Mouse (Mus musculus) skeletal muscle tissue, adult 2 months (tissue): Measurements from ENCODE around the gene Swap70.
"Not testable (repeated sequence)": the region's sequence is repeated elsewhere in the genome, so short reads cannot be mapped to it uniquely, and the experiment has no call there.

Experiments
- DNase-seq: peaks from one replicate; pipeline ENCODE4 v3.0.0-alpha.2; 2012; ENCODE audit warnings: low read depth, low spot score

Swap70 gene

GRCm38 (mm10) chr7:110221586-110222481 lies at the start of gene Swap70:
Gene Swap70, plus strand, starts transcription at chr7:110221711.
- DNase-seq: peak; percentile 87

- no peak for DNase-seq
Measured at GRCm38 (mm10) chr7:110179208-110179607, 42.3 kb upstream of the Swap70 start.

GRCm38 (mm10) chr7:110180613-110181012 lies 40.9 kb upstream of the Swap70 start:
- DNase-seq: peak; percentile 43

GRCm38 (mm10) chr7:110181446-110181845 lies 40.1 kb upstream of the Swap70 start:
- DNase-seq: no peak

GRCm38 (mm10) chr7:110184608-110185007 lies 36.9 kb upstream of the Swap70 start:
- DNase-seq: no peak

GRCm38 (mm10) chr7:110189951-110190350 lies 31.6 kb upstream of the Swap70 start:
- DNase-seq: peak; percentile 12

GRCm38 (mm10) chr7:110193186-110193585 lies 28.3 kb upstream of the Swap70 start:
- no peak for DNase-seq

GRCm38 (mm10) chr7:110197176-110197575 lies 24.3 kb upstream of the Swap70 start:
- no peak for DNase-seq

GRCm38 (mm10) chr7:110201933-110202332 lies 19.6 kb upstream of the Swap70 start:
- no peak for DNase-seq

GRCm38 (mm10) chr7:110204208-110204607 lies 17.3 kb upstream of the Swap70 start:
- DNase-seq: no peak

- no peak for DNase-seq
Measured at GRCm38 (mm10) chr7:110208341-110208740, 13.2 kb upstream of the Swap70 start.

GRCm38 (mm10) chr7:110209422-110209821 lies 12.1 kb upstream of the Swap70 start:
- DNase-seq: no peak

- no peak for DNase-seq
Measured at GRCm38 (mm10) chr7:110211025-110211424, 10.5 kb upstream of the Swap70 start.

GRCm38 (mm10) chr7:110214882-110215281 lies 6.6 kb upstream of the Swap70 start:
- no peak for DNase-seq

- no peak for DNase-seq
Measured at GRCm38 (mm10) chr7:110221051-110221585, 393 bp upstream of the Swap70 start.

- no peak for DNase-seq
Measured at GRCm38 (mm10) chr7:110222583-110223182, 1.2 kb downstream of the Swap70 start.

- DNase-seq: peak; percentile 68
Measured at GRCm38 (mm10) chr7:110223727-110224510, 2.4 kb downstream of the Swap70 start.

GRCm38 (mm10) chr7:110226484-110226883 lies 5.0 kb downstream of the Swap70 start:
- DNase-seq: no peak

- no peak for DNase-seq
Measured at GRCm38 (mm10) chr7:110229967-110230366, 8.5 kb downstream of the Swap70 start.

- not testable (repeated sequence) for DNase-seq
Measured at GRCm38 (mm10) chr7:110231127-110231526, 9.6 kb downstream of the Swap70 start.

- no peak for DNase-seq
Measured at GRCm38 (mm10) chr7:110236085-110236484, 14.6 kb downstream of the Swap70 start.

GRCm38 (mm10) chr7:110237451-110237836 lies 15.9 kb downstream of the Swap70 start:
- no peak for DNase-seq
